Mouse (Mus musculus) mammary gland, adult 2 months (tissue): ENCODE data around the gene Parp6. TPM values are rescaled to one million over a fixed set of nuclear protein-coding genes. Genes with fewer than 3 reads are reported as not detected.

Experiments
- polyA plus RNA-seq: library from polyadenylated mRNA; depleted of rRNA; stranded (reverse); fragments of >200 nt; gene quantifications from 2 replicates; pipeline ENCODE4 v1.2.3, GENCODE M21; 2012; ENCODE audit warnings: low replicate concordance; rRNA removed

Gene Parp6
- polyA plus RNA-seq, result 20.1 and 45.8 TPM in 2 replicates

GRCm38 (mm10) chr9:59616622-59617306 is at the start of gene Parp6:
TSS of gene Parp6 (plus strand) at chr9:59617284.

GRCm38 (mm10) chr9:59577844-59578504 is 39.1 kb upstream of the Parp6 start, which contains the start of gene Celf6:
TSS of gene Celf6 (plus strand) at chr9:59577917.

GRCm38 (mm10) chr9:59655958-59656634 is 39.0 kb downstream of the Parp6 start, which contains the start of gene Pkm:
TSS of gene Pkm (plus strand) at chr9:59656368.

GRCm38 (mm10) chr9:59679678-59680533 is 62.8 kb downstream of the Parp6 start, which contains the start of gene Gramd2:
TSS of gene Gramd2 (plus strand) at chr9:59680144.

Other genes with a start within 250 kb of the Parp6 start
- gene Arih1, start 130.7 kb upstream of the Parp6 start, polyA plus RNA-seq, result 12.4 and 33.4 TPM in 2 replicates
- 130 and 137 TPM in 2 replicates for gene Hexa, start 77.7 kb upstream of the Parp6 start, polyA plus RNA-seq
- gene Tmem202, start 77.4 kb upstream of the Parp6 start, polyA plus RNA-seq, result 0.50 and 0.55 TPM in 2 replicates
- gene Celf6, start 39.4 kb upstream of the Parp6 start, polyA plus RNA-seq, result 0.04 TPM in 1 of 2 replicates, not detected in the other
- 1,339 and 2,086 TPM in 2 replicates for gene Pkm, start 39.1 kb downstream of the Parp6 start, polyA plus RNA-seq
- 1.1 and 2.1 TPM in 2 replicates for gene Gramd2, start 62.9 kb downstream of the Parp6 start, polyA plus RNA-seq
- 2.8 and 10.3 TPM in 2 replicates for gene Senp8, start 133.4 kb downstream of the Parp6 start, polyA plus RNA-seq
- gene Myo9a, start 133.6 kb downstream of the Parp6 start, polyA plus RNA-seq, result 1.7 and 4.7 TPM in 2 replicates